Mouse (Mus musculus) left cerebral cortex, adult 2 months (tissue): Measurements from ENCODE around the gene Socs1. TPM values are rescaled to one million over a fixed set of nuclear protein-coding genes. Genes with fewer than 3 reads are reported as not detected.
"Not testable (repeated sequence)": the region's sequence is repeated elsewhere in the genome, so short reads cannot be mapped to it uniquely, and the experiment has no call there.

Experiments used
- DNase-seq, 2 experiments: peaks; one replicate each; pipeline ENCODE4 v3.0.0; 2021 to 2022; ENCODE audit warnings: low spot score in 2 of 2, mixed read lengths in 1 of 2; ENCODE audit errors: extremely low spot score in 1 of 2
- H3K27ac ChIP-seq: fragments of 200-600 bp; 2 replicates; pipeline ENCODE4 v1.8.1; 2022
- H3K4me3 ChIP-seq: fragments of 200-600 bp; 2 replicates; pipeline ENCODE4 v1.8.1; 2022
- CTCF ChIP-seq: fragments of 200-600 bp; IDR thresholded peaks from 2 replicates; pipeline ENCODE4 v1.8.1; 2022; ENCODE audit warnings: antibody characterized with exemption, mild to moderate bottlenecking, moderate library complexity
- intact Hi-C: fragments of 180-260 bp; cut with DNase I; formaldehyde crosslinking; loops from one replicate; pipeline ENCODE4 v1.15.1; 2025
- total RNA-seq, 2 experiments: library from RNA; stranded (reverse); gene quantifications; 2 replicates each; pipeline ENCODE4 v1.2.3; 2021

Socs1 gene
- total RNA-seq, 2 experiments from 2014 or later = 0.82 to 1.2 TPM

GRCm38 (mm10) chr16:10812865-10813371, 27.6 kb upstream of the Socs1 start, which contains the start of gene Gm11172:
Gene Gm11172 (plus strand): TSS chr16:10812915.
- intact Hi-C loops = no loop called here

GRCm38 (mm10) chr16:10810376-10810775, 25.0 kb upstream of the Socs1 start:
- intact Hi-C loops = no loop called here
- no peak overlapping the region for H3K4me3 ChIP-seq
- no peak overlapping the region for H3K27ac ChIP-seq
- TF ChIP-seq CTCF = no peak
- no peak for DNase-seq

More at GRCm38 (mm10) chr16:10812865-10813371, 27.6 kb upstream of the Socs1 start, which contains the start of gene Gm11172:
- no peak for TF ChIP-seq CTCF
- no peak within 1 kb of the TSS for H3K27ac ChIP-seq
- no peak within 1 kb of the TSS for H3K4me3 ChIP-seq
- no peak for DNase-seq

DNA sequence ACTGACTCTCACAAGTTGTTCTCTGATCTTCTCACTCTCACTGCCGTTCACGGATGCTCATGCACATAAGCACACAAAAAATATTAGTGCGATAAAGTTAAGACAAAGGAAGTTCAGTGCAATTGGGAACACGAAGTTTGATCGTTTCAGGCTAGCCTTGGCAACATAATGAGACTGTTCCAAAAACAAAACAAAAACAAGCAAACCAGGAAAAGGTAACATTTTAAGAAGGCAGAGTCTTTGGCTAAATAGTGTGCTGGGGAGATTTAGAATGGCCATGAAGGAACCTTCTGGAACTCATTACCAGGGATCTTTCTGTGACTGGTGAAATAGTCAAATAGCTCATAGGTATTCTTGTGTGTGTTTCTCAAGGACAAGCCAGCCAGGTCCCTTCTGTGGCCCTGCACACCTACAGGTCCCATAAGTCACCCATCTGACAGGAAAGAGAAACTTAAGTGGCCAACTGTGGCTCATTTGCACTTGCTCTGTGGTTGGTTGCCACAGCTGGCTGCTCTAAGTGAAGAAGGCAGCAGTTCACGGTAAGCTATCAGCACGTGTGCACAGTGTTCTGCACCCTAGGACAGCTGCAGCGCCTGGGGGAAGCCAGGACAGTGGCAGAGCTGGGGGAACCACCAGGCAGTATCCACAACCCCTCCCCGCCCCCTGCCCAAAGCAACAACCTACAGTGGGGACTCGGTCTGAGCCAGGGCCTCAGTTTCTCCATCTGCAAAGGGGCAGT, 20.6 kb upstream of the Socs1 start, which contains the start of gene Prm1:
TSS of gene Prm1 (minus strand) at position 51 of the 739 bp plus-strand sequence.
- Histone ChIP-seq H3K27ac (no peak within 1 kb of the TSS), H3K4me3 (no peak within 1 kb of the TSS)
- no peak for TF ChIP-seq CTCF
- no peak for DNase-seq
- intact Hi-C loops = no loop called here

DNA sequence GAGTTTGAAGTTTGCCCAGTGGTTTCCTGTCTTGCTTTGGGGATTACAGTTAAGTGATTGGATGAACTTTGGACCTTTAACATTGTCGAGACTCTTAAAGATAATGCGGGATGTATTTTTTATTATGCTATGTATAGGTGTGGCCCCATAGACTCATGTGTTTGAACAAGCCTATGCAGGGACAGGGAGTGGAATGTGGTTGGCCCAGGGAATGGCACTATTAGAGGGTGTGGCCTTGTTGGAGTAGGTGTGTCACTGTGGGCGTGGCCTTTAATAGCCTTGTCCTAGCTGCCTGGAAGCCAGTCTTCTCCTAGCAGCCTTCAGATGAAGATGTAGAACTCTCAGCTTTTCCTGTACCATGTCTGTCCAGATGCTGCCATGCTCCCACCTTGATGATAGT, 17.1 kb upstream of the Socs1 start:
- DNase-seq, H3K4me3 ChIP-seq, intact Hi-C loops, H3K27ac ChIP-seq: not testable (repeated sequence)

DNA sequence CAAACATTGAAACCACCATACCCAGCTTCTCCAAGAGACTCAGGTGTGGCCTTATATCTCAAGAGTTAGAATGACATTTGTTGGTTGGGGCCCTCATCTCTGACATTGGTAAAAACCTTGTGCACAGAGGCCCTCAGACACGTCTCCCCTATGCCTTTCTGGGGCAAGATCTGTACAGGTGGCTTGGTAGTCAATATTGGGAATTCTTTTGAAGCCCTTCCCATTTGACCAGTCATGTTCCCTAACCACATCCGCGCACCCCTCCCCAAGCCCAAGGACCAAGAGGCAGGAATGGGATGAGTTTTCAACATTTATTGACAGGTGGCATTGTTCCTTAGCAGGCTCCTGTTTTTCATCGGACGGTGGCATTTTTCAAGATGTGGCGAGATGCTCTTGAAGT, 10.7 kb upstream of the Socs1 start, which contains the start of gene Prm2:
TSS of gene Prm2 (minus strand) at position 101 of the 400 bp plus-strand sequence.
- DNase-seq = no peak
- Histone ChIP-seq H3K4me3 (no peak within 1 kb of the TSS), H3K27ac (no peak within 1 kb of the TSS)
- intact Hi-C loops = no loop called here
- no peak for TF ChIP-seq CTCF

GRCm38 (mm10) chr16:10790702-10791101, 5.4 kb upstream of the Socs1 start, which contains the start of gene Prm3:
Gene Prm3 (minus strand): TSS chr16:10790914.
- H3K4me3 ChIP-seq = no peak within 1 kb of the TSS
- intact Hi-C loops = no loop called here
- TF ChIP-seq CTCF = no peak
- no peak for DNase-seq
- H3K27ac ChIP-seq = no peak within 1 kb of the TSS

- intact Hi-C loops = loop anchor here (5.0 kb wide), 1 partner anchor 122 kb away; no protein-coding TSS in a partner anchor
- DNase-seq = no peak
- H3K27ac ChIP-seq = no peak overlapping the region
- no peak overlapping the region for H3K4me3 ChIP-seq
- TF ChIP-seq CTCF = no peak
These were observed 3.5 kb upstream of the Socs1 start for GRCm38 (mm10) chr16:10788866-10789265.

GRCm38 (mm10) chr16:10788271-10788670, 2.9 kb upstream of the Socs1 start, which contains the start of gene Tnp2:
Gene Tnp2 (minus strand): TSS chr16:10788660.
- Histone ChIP-seq H3K27ac (no peak within 1 kb of the TSS), H3K4me3 (no peak within 1 kb of the TSS)
- no peak for TF ChIP-seq CTCF
- DNase-seq = no peak
- intact Hi-C loops = loop anchor here (5.0 kb wide), 1 partner anchor 121 kb away; no protein-coding TSS in a partner anchor

GRCm38 (mm10) chr16:10787548-10788058, 2.3 kb upstream of the Socs1 start:
- Histone ChIP-seq H3K4me3 (no peak overlapping the region), H3K27ac (no peak overlapping the region)
- intact Hi-C loops = loop anchor here (2.0 to 5.0 kb wide), 2 partner anchors 47 to 120 kb away; partner anchors contain the start of gene Rmi2
- DNase-seq = no peak
- no peak; the same call in 1 of the 2 replicates for TF ChIP-seq CTCF

DNA sequence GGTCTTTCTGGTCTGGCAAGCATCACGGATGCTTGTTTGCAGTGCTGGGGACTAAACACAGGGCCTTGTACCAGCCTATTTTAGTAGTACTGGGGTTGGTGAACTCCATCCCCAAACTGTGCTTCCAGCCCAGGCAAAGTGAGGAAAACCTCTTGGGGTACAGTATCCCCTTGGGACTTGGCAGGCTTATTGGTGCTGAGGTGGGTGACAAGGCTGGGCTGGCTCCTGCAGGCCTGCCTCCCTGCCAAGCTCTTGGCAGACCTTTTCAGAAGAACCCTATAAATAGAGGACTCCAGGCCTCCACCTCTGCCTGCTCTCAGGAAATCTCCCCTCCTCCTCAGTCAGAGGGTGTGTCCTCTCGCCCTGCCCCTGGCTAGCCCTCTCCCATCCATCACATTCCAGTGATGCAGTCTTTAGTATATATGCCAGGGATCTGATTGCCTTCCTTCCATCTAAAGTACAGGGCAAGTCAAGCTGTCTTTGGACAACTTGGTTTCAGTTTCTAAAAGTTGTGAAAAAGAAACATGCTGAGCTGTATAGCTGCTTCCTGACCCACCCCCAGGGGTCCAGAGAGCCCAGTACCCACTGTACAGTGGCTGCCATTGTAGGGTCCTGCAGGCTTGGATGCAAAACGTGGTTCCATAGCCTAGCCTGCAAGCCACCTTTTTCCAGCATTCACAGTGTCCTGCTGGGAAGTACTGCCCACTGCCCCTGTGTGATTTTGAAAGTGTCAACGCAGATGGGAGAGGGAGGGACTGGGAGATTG, 1.6 kb upstream of the Socs1 start:
- H3K27ac ChIP-seq = no peak overlapping the region
- no peak for DNase-seq
- no peak for TF ChIP-seq CTCF
- H3K4me3 ChIP-seq = no peak overlapping the region
- intact Hi-C loops = loop anchor here (1.0 to 5.0 kb wide), 3 partner anchors 48 to 220 kb away; partner anchors contain the start of gene Rmi2

GRCm38 (mm10) chr16:10786288-10786687, 952 bp upstream of the Socs1 start:
- peak overlapping the region; percentile 97 for H3K27ac ChIP-seq
- intact Hi-C loops = loop anchor here (1.0 to 5.0 kb wide), 3 partner anchors 49 to 219 kb away; partner anchors contain the start of gene Rmi2
- DNase-seq = peak; percentile 77 to 78
- H3K4me3 ChIP-seq = peak overlapping the region; percentile 77
- peak; percentile 87 for TF ChIP-seq CTCF
